Mouse (Mus musculus) urinary bladder, postnatal 14 days (tissue): ENCODE results near the gene Wipi1.

ENCODE experiments used
- DNase-seq: peaks from one replicate; pipeline ENCODE4 v3.0.0; 2021; ENCODE audit warnings: low spot score

Wipi1 gene

DNA sequence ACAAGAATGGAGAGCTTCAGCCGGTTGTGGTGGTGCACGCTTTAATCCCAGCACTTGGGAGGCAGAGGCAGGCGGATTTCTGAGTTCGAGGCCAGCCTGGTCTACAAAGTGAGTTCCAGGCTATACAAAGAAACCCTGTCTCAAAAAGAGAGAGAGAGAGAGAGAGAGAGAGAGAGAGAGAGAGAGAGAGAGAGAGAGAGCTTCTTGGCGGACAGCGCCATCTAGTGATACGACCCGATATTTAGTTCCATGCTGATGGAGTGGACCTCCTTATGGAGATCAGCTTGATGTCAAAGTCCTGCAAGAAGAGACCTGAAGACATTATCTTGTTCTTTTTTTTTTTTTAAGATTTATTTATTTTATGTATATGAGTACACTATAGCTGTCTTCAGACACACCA lies 7.3 kb upstream of the Wipi1 start:
- DNase-seq, result peak; percentile 74

DNA sequence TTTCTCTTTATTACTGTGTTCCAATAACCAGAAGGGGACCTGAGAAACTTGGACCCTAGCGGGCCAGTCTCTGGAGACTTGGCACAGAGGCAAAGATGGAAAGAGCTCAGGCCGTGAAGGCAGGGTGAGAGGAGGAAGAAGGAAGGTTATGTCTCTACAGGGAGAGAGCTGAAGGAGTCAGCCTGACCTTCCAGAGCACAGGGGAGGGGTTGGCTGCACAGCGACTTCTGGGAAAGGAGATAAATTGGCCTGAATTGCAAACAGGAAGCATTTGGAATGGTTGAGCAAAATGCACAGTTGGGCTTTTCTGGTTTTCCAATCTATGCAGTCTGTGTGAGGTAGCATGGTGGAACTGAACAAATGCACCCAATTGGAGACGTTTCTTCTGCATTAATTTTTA lies 5.0 kb upstream of the Wipi1 start:
- DNase-seq, result no peak

GRCm38 (mm10) chr11:109616352-109616751 lies 4.6 kb upstream of the Wipi1 start:
- no peak for DNase-seq

- DNase-seq, result no peak
Measured at GRCm38 (mm10) chr11:109615286-109615685, 3.5 kb upstream of the Wipi1 start.

DNA sequence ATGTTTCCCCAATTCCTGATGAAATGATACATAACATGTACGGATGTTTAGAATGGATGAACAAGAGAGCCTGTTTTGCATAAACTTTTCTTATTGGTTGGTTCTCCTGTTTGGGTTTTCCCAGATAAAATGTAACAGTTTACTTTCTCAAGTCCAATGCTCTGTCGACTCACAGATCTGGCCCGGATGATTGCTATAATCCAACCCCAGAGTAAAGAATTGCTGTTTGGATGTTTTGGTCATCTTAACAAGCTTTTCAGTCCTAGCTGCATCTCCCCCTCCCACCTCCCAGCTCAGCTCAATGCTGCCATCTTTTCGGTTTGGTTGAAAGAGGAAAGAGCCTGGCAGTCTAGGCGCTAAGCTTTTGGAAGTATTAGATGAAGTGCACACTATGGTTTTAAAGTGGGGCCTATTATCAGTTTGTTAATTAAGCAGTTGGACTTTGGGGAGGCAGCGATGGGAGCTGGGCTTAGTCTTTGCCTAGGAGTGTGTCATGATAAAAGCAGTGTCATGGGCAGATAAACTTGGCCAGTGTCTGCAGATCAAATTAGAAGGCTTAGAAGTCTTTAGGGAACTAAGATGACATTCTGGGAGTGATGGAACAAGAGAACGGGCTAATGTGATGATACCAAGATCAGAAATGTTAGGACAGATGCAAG lies 1.2 kb upstream of the Wipi1 start:
- no peak for DNase-seq

- DNase-seq, result no peak
Measured at GRCm38 (mm10) chr11:109610795-109611302, 918 bp downstream of the Wipi1 start.

DNA sequence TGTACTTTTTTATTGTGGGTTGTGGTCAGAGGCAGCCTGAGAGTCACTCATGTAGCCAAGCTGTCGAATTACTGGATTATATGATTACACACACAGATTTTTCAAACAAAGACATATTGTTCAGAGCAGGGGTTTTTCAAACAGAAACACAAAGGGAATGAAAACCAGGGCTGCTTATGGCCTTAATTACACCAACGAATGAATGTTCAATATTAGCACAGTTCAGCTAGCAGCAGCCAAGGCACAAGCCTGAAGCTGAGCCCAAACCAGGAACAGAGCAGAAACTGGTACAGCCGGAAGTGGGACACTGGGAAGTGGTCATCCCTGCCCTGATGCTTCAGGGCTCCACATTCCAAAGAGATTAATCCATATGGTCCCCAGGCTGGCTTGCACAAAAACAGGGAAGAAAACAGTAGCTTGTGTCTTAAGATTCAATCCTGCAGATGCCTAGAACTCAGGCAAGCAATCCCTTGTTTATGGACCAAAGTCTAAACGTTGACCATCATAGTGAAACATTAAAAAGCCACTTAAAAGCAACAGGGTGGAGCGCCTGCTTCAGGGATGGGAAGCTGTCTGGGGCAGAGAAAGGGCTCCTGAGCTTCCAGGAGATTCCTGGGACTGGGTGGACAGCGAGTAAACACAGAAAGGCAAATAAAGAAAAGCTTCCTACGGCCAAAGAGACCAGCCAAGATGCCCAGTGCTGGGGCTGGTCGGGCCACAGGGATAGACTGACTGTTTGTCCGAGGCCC lies 1.5 kb downstream of the Wipi1 start:
- peak; percentile 43 for DNase-seq

GRCm38 (mm10) chr11:109608976-109609625 lies 2.7 kb downstream of the Wipi1 start:
- no peak for DNase-seq

GRCm38 (mm10) chr11:109607600-109607999 lies 4.2 kb downstream of the Wipi1 start:
- no peak for DNase-seq

DNA sequence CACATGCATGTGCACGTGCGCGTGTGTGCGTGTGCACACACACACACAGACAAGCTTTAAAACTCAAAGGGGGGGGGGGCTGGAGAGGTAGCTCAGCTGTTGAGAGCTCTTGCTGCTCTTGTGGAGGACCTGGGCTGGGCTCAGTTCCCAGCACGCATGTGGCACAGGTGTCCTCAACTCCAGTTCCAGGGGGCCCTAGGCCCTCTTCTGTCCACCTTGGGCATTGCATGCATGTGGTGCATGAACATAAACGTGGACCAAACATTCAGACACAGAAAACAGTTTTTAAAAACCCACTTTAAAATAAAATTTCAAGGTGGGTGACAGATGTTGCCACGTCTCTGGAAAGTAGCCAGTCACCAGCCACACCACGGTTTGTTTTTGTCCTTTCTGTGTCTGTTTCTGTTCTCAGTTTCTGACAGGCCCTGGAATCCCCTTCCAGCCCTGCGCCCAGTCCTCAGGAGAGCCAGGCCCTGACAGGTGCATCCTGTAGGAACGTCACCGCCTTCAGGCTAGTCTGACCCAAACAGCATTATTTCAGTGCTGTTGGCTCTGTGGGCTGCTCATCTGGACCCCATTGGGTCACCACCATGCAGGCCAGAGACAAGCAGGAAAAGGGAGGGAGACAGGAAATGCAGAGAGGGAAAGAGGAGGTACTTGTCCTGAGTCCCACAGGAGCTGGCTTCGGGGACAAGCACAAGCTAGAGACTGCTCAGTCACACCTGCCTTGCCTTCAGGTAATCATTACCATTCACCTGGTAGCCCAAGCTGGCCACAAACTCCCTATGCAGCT lies 12.8 kb downstream of the Wipi1 start:
- no peak for DNase-seq

- DNase-seq, result no peak
Measured at GRCm38 (mm10) chr11:109594761-109595160, 17.0 kb downstream of the Wipi1 start.

- no peak for DNase-seq
Measured at GRCm38 (mm10) chr11:109593200-109593981, 18.4 kb downstream of the Wipi1 start.

- DNase-seq, result no peak
Measured at GRCm38 (mm10) chr11:109591511-109591910, 20.3 kb downstream of the Wipi1 start.

GRCm38 (mm10) chr11:109590012-109590411 lies 21.8 kb downstream of the Wipi1 start:
- no peak for DNase-seq

GRCm38 (mm10) chr11:109587638-109588374 lies 24.0 kb downstream of the Wipi1 start:
- peak; percentile 52 for DNase-seq

GRCm38 (mm10) chr11:109587019-109587418 lies 24.7 kb downstream of the Wipi1 start:
- no peak for DNase-seq

DNA sequence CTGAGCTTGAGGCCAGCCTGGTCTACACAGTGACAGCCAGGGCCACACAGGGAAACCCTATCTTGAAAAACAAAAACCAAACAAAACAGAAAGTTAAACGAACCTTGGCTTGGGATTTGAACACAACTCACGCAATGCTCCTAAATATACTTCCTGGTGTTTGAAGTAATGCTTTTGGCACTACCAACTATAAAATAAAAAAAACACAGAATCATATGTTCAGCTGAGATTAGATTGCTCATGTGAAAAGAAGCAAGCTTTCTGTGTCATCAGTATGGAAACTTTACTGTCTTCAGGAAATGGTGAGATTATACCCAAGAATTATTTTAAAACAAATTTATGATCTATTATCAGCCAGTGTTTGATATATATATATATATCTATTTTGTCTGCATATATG lies 25.3 kb downstream of the Wipi1 start:
- DNase-seq, result no peak

DNA sequence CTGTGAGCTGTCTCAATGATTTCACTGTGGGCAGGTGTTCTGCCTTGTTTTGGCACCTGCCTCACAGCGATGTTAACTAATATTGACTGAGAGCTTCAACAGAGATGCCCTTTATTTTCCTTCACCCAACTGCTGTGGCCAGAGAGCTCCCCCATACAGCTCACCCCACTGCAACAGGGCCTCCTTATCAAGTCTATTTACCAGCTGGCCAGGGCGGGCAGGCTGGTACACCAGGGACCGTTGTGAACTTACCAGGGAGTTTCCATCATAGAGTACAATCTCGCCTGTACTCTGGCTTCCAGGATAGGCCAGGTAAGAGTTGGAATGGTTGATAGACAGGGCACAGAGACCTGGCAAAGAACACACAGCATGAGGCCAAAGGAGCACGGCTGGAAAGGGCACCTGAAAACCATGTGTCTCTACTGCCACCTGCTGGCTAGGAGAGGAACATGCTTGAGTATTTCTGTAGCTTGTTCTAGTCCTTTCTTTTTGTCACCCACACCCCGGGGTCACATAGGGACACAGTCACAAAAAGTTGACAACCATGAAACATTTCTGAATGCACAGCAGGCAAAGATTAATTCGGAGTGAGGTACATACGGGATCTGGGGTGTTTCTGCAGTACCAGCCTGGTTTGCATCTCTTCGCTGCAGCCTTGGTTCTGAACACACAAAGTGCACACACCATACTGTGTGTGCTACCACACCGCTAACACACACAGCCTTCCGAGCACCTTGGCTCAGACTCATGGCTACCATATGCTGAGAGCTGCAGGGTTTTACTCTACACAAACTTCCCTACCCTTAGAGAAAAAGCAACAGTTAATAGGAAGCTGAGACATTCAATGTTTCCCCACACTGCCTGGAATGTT lies 26.7 kb downstream of the Wipi1 start:
- DNase-seq, result peak; percentile 70

GRCm38 (mm10) chr11:109583986-109584385 lies 27.8 kb downstream of the Wipi1 start:
- DNase-seq, result no peak

- DNase-seq, result no peak
Measured at GRCm38 (mm10) chr11:109579999-109580398, 31.8 kb downstream of the Wipi1 start.
